Mouse (Mus musculus): ENCODE measurements at regions not wholly inside any gene's neighbourhood (a gene's known extent, or its start where the extent isn't known, plus 50 kb on each side); places are given as distances from the start of the nearest gene placed in this dataset.

- no peak for DNase-seq
Observed at GRCm38 (mm10) chr16:9353811-9354210, 523.9 kb downstream of the 1810013L24Rik start.

DNA sequence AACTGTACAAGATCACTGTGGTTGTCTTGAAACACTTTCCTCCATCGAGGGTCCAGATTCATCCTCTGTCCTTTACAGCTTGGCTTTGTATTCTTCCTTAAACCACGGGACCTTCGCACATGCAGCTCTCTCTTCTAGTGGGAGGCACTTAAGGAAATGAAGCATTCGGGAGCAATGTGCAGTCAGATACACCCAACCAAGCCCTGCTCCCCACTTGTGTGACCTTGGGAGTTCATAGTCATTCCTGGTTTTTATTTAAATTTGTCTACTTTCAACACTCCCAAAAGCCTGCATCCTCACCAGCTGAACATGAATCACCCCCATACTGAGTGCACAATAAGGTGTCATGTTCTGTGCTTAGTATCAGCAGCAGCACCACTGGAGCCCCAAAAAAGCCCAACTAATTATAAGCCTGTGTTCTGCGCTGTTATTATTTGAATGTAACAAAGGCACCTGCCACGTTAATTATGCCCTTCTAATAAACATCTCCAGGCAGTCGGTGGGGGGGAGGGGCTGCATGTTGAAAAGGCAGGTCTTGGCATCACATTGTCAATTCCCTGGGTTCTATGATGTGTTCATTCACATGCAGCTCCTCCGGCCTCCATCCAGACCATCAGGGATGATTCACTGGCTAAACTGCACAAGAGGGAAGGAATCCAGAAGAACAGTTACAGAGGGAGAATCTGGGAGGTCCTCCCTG, 524.6 kb downstream of the 1810013L24Rik start:
- no peak for DNase-seq

DNA sequence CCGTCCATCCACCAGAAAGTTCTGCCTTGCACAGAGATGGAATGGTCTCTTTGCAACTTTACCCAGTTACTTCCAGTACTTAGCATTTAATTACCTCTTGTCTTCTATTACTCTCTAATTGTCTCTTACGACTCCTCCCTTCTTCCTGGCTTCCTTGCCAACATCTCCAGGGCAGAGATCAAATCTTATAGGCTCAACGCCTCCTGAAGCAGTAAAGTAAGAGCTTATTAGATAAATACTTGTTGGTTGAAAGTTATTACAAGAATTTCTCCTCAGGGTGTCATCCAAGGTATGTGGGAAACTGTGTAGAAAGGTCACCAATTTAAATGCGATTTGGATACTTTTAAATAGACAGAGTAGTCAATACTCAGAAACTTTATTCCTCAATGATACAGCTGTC, 528.8 kb downstream of the 1810013L24Rik start:
- no peak for DNase-seq

GRCm38 (mm10) chr16:9359399-9360135, 529.7 kb downstream of the 1810013L24Rik start:
- no peak for DNase-seq

DNA sequence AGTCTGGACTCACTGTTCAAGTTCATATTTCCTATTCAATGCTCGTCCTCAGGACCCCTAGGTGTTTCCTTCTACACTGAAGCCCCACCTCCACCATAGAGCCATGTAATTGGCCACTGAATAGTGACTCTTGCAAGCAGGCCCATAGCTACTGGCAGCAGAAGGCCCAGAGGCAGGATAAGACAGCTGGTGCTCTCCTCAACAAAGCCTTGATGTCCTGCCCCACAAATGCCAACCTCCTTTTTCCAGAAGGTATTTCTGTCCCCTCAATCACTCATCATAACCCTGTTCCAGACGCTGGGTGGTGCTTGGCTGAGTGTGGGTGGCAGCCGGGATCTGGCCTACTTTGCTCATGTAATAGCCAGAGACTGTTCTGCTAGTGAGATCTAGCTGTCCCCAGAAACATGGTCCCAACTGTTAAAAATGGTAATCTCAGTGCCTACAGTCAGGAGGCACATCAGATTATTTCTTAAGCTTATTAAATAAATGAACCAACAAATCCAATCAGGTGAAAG, 530.9 kb downstream of the 1810013L24Rik start:
- no peak for DNase-seq

- no peak for DNase-seq
Observed at GRCm38 (mm10) chr16:9362116-9362515, 532.2 kb downstream of the 1810013L24Rik start.

DNA sequence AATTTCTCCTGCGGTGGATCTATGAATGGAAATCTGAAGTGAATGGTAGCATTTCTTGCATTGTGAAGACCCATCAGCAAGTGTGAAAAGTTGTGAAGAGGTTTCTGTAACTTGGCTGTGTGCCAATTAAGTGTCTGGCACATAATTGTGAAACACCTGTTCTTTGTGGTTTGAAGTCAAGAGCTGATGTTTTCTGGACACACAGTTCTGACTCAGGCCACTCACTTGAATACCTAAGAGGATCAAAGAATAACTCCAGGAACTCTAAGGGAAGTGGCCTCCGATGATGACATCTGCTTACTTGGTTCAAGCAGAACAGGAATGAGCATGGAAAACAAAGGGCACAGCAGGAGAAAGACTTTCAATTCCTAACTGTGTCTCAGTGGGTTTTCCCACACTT, 534.2 kb downstream of the 1810013L24Rik start:
- no peak for DNase-seq

DNA sequence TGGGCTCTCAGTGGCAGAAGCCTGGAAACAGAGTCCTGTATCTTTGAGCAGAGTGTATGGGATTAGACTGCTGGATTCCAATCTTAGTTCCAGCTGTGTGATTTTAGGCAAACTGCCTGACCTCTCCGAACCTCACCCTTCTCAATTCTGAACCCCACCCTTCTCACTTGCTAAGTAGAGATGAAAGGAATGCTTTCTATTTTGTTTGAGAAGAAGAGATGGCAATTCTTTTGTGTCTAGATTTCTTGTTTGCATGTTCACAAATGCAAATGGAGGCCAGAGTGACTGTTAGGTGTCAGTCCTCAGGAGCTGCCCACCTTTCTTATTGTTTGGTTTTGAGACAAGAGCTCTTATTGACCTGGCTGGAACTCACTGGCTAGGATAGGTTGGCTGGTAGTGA, 561.1 kb downstream of the 1810013L24Rik start:
- no peak for DNase-seq

- peak; percentile 12 for DNase-seq
Observed at GRCm38 (mm10) chr16:9404736-9405135, 574.8 kb downstream of the 1810013L24Rik start.

- no peak for DNase-seq
Observed at GRCm38 (mm10) chr16:9408196-9408595, 578.3 kb downstream of the 1810013L24Rik start.

DNA sequence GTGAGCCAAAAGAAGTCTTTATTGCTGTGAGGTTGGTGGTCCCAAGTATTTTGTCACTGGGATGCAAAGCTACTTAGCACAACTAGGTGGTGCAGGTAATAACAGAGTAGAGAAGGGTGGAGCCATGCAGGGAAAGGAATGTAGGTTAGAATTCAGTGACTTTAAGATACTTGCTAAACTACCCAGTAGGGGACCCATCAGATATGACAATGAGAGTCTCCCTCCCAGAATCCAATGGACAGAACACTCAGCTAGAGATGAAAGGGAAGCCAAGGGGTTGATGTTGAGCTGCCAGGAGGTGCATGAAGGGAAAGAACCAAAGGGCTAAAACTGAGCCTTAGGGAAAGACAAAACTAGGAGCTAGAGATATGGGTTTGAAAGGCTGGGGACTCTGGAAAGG, 564.9 kb downstream of the Grin2a start:
- DNase-seq = no peak

DNA sequence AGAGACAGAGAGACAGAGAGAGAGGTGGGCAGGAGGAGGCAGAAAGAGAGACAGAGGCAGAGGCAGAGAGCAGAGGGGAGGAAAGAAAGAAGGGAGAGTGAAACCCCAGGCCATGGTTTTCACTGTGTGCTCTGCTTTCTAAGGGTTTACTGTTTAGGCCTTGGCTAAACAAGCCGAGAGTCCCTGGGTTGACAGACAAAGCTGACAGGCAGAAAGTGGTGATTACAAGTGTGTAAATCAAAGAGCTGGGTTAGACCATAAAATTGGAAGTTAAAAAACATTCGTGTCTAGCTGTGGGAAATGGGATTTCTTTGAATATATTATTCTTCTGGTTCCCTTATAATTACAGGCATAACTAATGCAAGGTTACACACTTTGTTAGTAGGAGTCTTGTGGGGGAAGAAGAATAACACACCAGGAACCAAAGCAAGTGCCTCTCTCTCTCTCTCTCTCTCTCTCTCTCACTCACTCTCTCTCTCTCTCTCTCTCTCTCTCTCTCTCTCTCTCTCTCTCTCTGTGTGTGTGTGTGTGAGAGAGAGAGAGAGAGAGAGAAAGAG, 556.0 kb downstream of the Grin2a start:
- no peak for DNase-seq

- DNase-seq = no peak
Observed at GRCm38 (mm10) chr16:9439891-9440290, 555.5 kb downstream of the Grin2a start.

GRCm38 (mm10) chr16:9452058-9452457, 543.3 kb downstream of the Grin2a start:
- DNase-seq = no peak

DNA sequence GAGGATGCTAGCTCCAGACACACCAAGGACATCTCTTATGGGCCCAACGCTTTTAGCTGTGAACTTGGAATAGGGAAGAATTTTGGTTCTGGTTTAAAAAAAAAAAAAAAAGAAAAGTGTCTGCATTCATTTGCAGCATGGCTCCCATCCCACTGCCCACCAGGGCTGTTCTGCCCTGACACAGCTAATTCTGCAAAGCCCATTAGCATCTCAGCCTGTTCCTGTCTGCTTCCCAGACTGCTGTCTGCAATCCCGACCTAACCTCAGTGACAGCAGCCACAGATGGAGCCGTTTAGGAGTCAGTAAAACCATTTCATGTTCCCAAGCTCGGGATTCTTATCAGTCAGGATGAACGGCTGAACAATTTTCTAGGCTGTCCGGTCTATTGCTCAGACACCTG, 537.8 kb downstream of the Grin2a start:
- DNase-seq = no peak

GRCm38 (mm10) chr16:9462497-9462896, 532.9 kb downstream of the Grin2a start:
- DNase-seq = no peak

DNA sequence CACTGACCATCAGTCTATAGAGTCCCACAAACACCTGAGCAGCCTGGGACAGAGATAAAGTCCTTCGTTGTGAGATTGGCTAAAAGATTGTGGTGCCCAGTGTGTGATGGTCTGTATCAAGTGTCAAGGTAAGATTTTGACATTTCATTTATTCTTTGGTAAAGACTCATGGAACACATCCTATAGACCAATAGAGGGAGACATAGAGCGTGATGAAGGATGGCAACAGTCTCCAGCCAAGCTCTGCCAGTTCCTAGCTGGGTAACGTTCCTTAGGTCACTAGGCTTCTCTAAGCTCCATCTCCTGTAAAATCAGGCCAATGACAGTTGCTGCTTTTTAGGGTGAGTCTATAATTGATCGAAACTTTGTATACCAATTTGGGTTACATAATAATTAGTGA, 526.0 kb downstream of the Grin2a start:
- DNase-seq = no peak

GRCm38 (mm10) chr16:9485291-9485690, 510.1 kb downstream of the Grin2a start:
- no peak for DNase-seq

GRCm38 (mm10) chr16:9498301-9498700, 497.1 kb downstream of the Grin2a start:
- no peak for DNase-seq

GRCm38 (mm10) chr16:9501713-9502112, 493.6 kb downstream of the Grin2a start:
- peak; percentile 70 for DNase-seq

- no peak for DNase-seq
Observed at GRCm38 (mm10) chr16:9509666-9510065, 485.7 kb downstream of the Grin2a start.

DNA sequence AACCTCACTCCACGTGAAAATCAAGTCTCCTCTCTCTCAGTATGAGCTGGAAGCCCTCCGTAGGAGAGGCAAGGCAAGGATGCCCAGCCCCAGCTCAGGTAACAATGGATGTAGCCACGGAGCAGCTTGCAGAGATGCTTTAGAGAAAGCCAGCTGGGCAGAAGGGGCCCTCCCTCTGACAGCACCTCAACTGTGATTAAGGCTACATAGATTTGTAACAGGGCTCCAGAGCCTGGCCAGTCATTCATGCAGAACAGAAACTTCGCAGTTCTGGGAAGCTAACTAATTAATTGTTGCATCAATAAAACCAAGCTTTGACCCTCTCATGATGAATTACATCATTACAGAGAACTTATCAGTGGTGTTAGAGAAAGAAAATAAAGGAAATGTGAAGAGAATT, 480.8 kb downstream of the Grin2a start:
- DNase-seq = no peak

Data from adrenal gland, postnatal 10 days (tissue).